In the genomic region with DNA sequence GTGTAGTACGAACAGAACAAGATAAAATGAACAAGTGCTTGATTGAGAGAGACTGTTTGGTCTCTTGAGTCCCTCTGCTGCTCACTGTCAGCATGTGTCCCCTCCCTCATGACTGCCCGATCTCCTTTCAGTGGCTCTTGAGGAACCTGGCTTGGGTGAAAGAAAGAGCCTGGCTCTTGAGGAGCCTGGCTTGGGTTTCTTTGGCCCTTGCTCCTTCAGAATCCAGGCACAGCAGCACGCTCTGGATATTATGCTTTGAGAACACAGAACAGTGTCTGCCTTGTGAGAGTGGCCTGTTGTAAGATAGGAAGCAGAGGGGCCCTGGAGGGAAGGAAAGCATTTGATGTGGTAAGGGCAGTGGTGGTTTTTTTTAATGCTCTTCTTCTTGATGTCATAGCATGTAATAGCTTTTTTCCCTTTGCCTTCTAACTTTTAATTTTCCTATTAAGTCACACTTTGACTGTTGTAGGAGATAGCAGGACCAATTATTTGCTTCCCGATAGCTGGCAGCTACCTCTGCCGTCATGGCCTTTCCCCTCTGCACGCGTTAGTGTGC, we compare ENCODE assay signal across 11 mouse cellular contexts.
DNase-seq lines count a peak whose midpoint lies in the region; ATAC-seq and TF ChIP-seq lines count a peak whose summit lies in the region.
"Had no signal": no experiment of that assay in that cellular context is flagged by ENCODE, and none has a peak within 500 bp of the region (broad histone marks: within the 10 kb centered on the region; RNA-seq: fewer than 3 reads in every experiment).

No protein-coding gene starts in this region.

- no peak overlapping the region for H3K9ac ChIP-seq in forebrain, embryonic 16.5 days (replicated peaks; ENCODE audit: low read depth, low read length)
- H3K9ac ChIP-seq in kidney, postnatal 0 days (ENCODE audit: low read depth, low read length): 0 out of 2 replicates have a peak overlapping the region, but pooled peaks have one; percentile 23
- no peak overlapping the region for H3K9ac ChIP-seq in forebrain, embryonic 13.5 days
- no peak overlapping the region for H3K9ac ChIP-seq in midbrain, embryonic 12.5 days (replicated peaks)
- H3K9ac ChIP-seq: limb, embryonic 12.5 days had no signal

- H3K27me3 ChIP-seq in forebrain, embryonic 10.5 days (ENCODE audit: poor library complexity, severe bottlenecking): peaks cover 6% of the 10 kb centered on the region; the same call in 1 of the 2 replicates
- no peaks in the 10 kb centered on the region for H3K27me3 ChIP-seq in forebrain, embryonic 16.5 days (replicated peaks; ENCODE audit: control insufficient read depth, insufficient read depth, low read length)
- no peaks in the 10 kb centered on the region for H3K27me3 ChIP-seq in kidney, postnatal 0 days (ENCODE audit: insufficient read depth, low read length)
- no peaks in the 10 kb centered on the region for H3K27me3 ChIP-seq in forebrain, embryonic 13.5 days
- no peaks in the 10 kb centered on the region for H3K27me3 ChIP-seq in midbrain, embryonic 12.5 days
- H3K27me3 ChIP-seq: limb, embryonic 12.5 days had no signal

- no peak for ATAC-seq in forebrain, embryonic 16.5 days
- ATAC-seq in kidney, postnatal 0 days (replicated peaks; ENCODE audit: low FRiP score, low read depth): no peak
- ATAC-seq in forebrain, embryonic 13.5 days: no peak
- no peak for ATAC-seq in midbrain, embryonic 12.5 days (ENCODE audit: low FRiP score, low read depth)

- H3K4me3 ChIP-seq in forebrain, embryonic 10.5 days: no peak overlapping the region
- no peak overlapping the region for H3K4me3 ChIP-seq in forebrain, embryonic 16.5 days (replicated peaks; ENCODE audit: low read length)
- no peak overlapping the region for H3K4me3 ChIP-seq in kidney, postnatal 0 days (replicated peaks; ENCODE audit: low read depth, low read length)
- no peak overlapping the region for H3K4me3 ChIP-seq in forebrain, embryonic 13.5 days
- no peak overlapping the region for H3K4me3 ChIP-seq in midbrain, embryonic 12.5 days
- H3K4me3 ChIP-seq: limb, embryonic 12.5 days had no signal

- no peak for DNase-seq in forebrain, embryonic 10.5 days (ENCODE audit: extremely low spot score, low spot score)
- DNase-seq in kidney, postnatal 0 days (ENCODE audit: low spot score): no peak
- DNase-seq in kidney, adult 18-20 months: no peak
- no peak for DNase-seq in frontal cortex, postnatal 25 days (ENCODE audit: low spot score in 2 of 2)
- DNase-seq in frontal cortex, postnatal 10 days (ENCODE audit: low spot score in 2 of 2): no peak
- DNase-seq: kidney, postnatal 14 days; lung, postnatal 10 days had no signal

- WGBS in forebrain, embryonic 10.5 days: 75% methylated on average over 7 of the region's 7 CpGs
- WGBS in forebrain, embryonic 16.5 days: 63% methylated on average over 7 of the region's 7 CpGs
- WGBS in kidney, postnatal 0 days: 62% methylated on average over 7 of the region's 7 CpGs
- 52% methylated on average over 7 of the region's 7 CpGs for WGBS in forebrain, embryonic 13.5 days
- 68% methylated on average over 7 of the region's 7 CpGs for WGBS in midbrain, embryonic 12.5 days

- peaks cover 42% of the 10 kb centered on the region for H3K4me1 ChIP-seq in forebrain, embryonic 10.5 days
- peaks cover 25% of the 10 kb centered on the region for H3K4me1 ChIP-seq in forebrain, embryonic 16.5 days (replicated peaks; ENCODE audit: control insufficient read depth, insufficient read depth, low read length)
- H3K4me1 ChIP-seq in kidney, postnatal 0 days (replicated peaks; ENCODE audit: insufficient read depth, low read length): no peaks in the 10 kb centered on the region
- H3K4me1 ChIP-seq in forebrain, embryonic 13.5 days: peaks cover 29% of the 10 kb centered on the region
- H3K4me1 ChIP-seq in midbrain, embryonic 12.5 days: peaks cover 31% of the 10 kb centered on the region

- TF ChIP-seq CTCF in kidney, postnatal 0 days (IDR thresholded peaks at IDR 0.05; ENCODE audit: low read depth): no peak

- no peaks in the 10 kb centered on the region for H3K9me3 ChIP-seq in forebrain, embryonic 10.5 days
- H3K9me3 ChIP-seq in forebrain, embryonic 16.5 days (ENCODE audit: control insufficient read depth, low read length): no peaks in the 10 kb centered on the region
- no peaks in the 10 kb centered on the region for H3K9me3 ChIP-seq in kidney, postnatal 0 days (replicated peaks; ENCODE audit: low read length)
- H3K9me3 ChIP-seq in forebrain, embryonic 13.5 days (replicated peaks): no peaks in the 10 kb centered on the region
- no peaks in the 10 kb centered on the region for H3K9me3 ChIP-seq in midbrain, embryonic 12.5 days
- H3K9me3 ChIP-seq: limb, embryonic 12.5 days had no signal

- H3K27ac ChIP-seq in forebrain, embryonic 10.5 days: peak overlapping the region; percentile 60
- no peak overlapping the region for H3K27ac ChIP-seq in forebrain, embryonic 16.5 days (ENCODE audit: low read length)
- no peak overlapping the region for H3K27ac ChIP-seq in kidney, postnatal 0 days
- H3K27ac ChIP-seq in forebrain, embryonic 13.5 days: 0 out of 2 replicates have a peak overlapping the region, but pooled peaks have one; percentile 1
- peak overlapping the region; percentile 39 for H3K27ac ChIP-seq in midbrain, embryonic 12.5 days (replicated peaks)
- H3K27ac ChIP-seq: limb, embryonic 12.5 days had no signal

- H3K36me3 ChIP-seq in forebrain, embryonic 10.5 days (replicated peaks): peaks cover 42% of the 10 kb centered on the region
- H3K36me3 ChIP-seq in forebrain, embryonic 16.5 days (ENCODE audit: control insufficient read depth, insufficient read depth): 0 out of 2 replicates have a peak, but pooled peaks cover 2% of the 10 kb centered on the region
- H3K36me3 ChIP-seq in kidney, postnatal 0 days (ENCODE audit: insufficient read depth, low read length): peaks cover 14% of the 10 kb centered on the region; the same call in 1 of the 2 replicates
- H3K36me3 ChIP-seq in forebrain, embryonic 13.5 days (ENCODE audit: poor library complexity, severe bottlenecking): peaks cover 20% of the 10 kb centered on the region
- H3K36me3 ChIP-seq in midbrain, embryonic 12.5 days: peaks cover 26% of the 10 kb centered on the region

- no peak overlapping the region for H3K4me2 ChIP-seq in forebrain, embryonic 16.5 days (ENCODE audit: low read length)
- H3K4me2 ChIP-seq in kidney, postnatal 0 days (ENCODE audit: low read length): no peak overlapping the region
- H3K4me2 ChIP-seq in forebrain, embryonic 13.5 days: no peak overlapping the region
- no peak overlapping the region for H3K4me2 ChIP-seq in midbrain, embryonic 12.5 days (replicated peaks)
- H3K4me2 ChIP-seq: limb, embryonic 12.5 days had no signal

Comparison
In these comparisons a context has a peak if more than half of its experiments do, and no peak if none do; other contexts are left out.
1. H3K27ac ChIP-seq: peak in forebrain, embryonic 10.5 days (single experiment), forebrain, embryonic 13.5 days (single experiment) and midbrain, embryonic 12.5 days (single experiment); none in forebrain, embryonic 16.5 days (single experiment) and kidney, postnatal 0 days (single experiment).